Mouse (Mus musculus) left cerebral cortex, adult 8-10 months (tissue): ENCODE measurements at regions not wholly inside any gene's neighbourhood (a gene's known extent, or its start where the extent isn't known, plus 50 kb on each side); places are given as distances from the start of the nearest gene placed in this dataset.
A peak's percentile ranks its signal among the peaks of the same experiment; 100 is the strongest.
"Not testable (repeated sequence)": the region's sequence is repeated elsewhere in the genome, so short reads cannot be mapped to it uniquely, and the experiment has no call there.

Experiments used
- DNase-seq, 2 experiments: peaks; one replicate each; pipeline ENCODE4 v3.0.0; 2022; ENCODE audit warnings: low spot score in 2 of 2

DNA sequence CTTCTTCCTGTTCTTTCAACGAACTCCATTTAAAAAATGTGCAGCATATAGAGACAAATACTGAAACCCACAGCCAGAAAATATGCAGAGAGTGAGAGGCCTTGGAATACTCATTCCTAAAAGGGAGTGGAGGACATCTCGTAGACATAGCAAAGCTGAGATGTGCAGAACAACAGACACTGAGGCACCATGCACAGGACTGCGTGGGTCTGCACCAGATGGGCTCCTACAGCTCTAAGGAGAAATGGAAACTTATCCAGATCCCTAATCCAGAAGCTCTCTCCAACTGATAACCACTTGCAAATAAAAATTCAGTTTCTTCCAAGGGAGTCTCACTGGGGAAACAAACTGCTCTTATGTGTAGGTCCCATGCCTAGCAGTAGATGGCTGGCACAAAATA, 101.6 kb downstream of the Slc25a24 start:
- DNase-seq = peak in 1 of 2 experiments; percentile 15

DNA sequence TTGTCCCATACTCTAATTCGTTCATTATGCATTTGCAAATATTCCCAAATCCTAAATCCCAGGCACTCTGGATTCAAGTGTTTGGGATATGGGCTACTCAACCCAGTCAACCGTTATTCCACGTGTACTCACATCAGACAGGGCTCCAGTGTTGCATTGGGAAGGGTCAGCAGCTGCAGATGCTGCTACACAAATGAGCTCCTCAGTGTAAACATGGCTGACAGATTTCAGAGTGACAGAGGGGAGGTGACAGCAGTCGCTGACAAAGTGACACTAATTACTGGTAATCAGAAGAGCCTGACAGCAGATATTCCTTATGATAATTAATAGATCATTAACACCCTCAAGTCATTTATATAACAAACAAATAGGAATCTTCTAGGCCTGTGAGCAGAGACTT, 106.2 kb upstream of the Vav3 start:
- DNase-seq = no peak

DNA sequence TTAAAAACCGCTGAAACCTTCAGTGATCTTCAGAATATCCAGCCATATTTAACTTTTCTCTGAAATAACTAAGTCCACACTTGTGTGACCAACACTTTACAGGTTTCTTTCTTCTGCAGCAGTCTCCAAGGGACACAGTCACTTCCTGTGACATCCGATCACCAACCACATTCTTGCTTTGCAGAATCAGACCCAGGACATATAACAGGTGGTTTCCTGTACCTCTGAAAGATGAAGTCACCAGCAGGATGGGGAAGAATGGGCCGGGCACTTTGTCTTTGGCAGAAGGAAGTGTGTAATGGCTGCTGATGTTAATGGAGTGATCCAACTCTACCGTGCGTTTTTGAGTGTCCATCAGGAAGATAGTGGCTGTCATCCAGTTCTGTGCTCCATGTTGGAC, 103.5 kb upstream of the Vav3 start:
- DNase-seq = no peak

DNA sequence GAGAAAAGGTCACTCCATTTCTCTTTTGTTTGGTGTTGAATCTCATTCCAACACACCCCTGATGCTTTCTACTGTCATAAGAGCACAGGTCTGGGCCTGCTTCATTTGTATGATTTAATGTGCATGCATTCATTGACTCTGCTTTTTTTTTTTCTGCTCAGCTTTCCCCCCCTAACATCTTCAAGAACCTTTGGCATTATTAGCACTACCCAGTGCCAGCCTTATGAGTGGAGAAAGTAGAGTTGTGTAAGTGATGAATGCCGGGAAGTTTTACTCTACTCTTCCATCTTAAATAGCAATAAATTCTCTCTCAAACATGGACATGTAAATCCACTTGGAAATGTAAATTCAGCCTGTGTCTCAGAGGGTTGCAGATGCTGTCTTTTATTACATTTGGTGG, 97.0 kb upstream of the Vav3 start:
- no peak for DNase-seq

DNA sequence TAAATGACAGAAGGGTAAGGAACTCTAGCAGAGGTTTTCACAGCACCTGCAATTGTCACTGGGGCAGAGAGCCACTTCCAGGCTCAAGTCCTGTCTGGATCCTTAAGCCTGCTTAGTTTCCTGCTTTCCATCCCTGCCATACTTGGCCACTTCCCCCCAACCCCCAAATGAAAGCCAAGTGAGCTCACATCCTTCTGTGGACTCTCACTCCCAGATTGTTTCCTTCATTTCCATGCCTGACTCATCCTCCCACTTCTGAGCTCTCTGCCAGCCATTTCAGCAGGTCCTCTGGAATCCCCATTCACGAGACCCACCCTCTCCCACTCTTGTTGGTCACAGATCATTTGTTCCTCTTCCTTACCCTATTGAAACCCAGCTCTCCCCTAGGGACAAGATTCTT, 91.7 kb upstream of the Vav3 start:
- DNase-seq = peak in 1 of 2 experiments; percentile 41

DNA sequence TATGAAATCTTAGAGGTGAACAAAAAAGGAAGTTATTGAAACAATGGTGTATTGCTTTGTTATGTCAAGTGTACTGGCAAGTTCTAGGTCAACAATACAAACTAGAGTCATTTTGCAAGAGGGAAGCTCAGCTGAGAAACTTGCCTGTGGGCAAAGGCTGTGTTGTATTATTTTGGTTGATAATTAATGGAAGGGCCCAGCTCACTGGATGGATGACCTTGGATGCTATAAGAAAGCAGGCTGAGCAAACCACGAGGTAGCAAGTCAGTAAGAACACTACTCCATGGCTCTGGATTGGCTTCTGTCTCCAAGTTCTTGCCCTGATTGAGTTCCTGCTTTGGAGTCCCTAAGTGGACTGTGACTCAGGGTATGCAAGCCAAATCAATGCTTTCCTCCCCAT, 91.1 kb upstream of the Vav3 start:
- DNase-seq = no peak

DNA sequence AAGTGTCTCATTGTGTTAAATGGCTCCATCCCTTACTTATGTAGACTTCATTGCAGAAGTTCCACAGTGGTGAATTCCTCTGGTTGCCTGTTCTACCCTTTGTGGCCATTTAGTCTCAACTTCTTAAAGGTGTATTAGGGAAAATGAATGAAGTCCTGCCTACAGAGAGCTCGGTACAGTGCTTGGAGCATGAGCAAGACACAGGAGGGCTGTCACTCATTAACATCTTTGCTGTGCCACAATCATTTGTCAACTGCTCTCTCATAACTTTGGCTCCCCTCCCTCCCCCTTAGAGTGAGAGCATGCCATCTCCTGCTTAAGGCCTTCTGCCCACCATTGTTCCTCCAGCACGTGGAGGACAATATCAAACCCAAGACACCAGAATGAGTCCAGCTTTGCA, 90.5 kb upstream of the Vav3 start:
- no peak for DNase-seq

DNA sequence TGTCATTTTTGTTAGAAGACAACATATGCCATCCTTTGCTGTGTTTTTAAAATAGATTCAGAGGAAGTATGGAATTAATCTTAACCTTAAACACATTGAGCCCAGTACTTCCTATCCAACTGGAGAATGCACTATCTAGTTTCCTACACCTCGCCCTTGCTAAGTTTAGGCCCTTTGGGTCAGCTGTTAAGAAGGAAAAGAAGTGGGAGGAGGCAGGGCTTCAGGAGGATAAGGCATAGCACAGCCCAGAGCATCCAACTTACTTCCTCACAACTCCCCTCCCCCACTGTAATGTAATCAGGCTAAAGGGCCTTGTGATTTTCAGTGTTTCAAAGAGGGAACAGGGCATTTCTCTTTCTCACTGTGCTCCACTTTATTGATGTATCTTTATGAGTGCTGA, 88.7 kb upstream of the Vav3 start:
- DNase-seq = no peak

DNA sequence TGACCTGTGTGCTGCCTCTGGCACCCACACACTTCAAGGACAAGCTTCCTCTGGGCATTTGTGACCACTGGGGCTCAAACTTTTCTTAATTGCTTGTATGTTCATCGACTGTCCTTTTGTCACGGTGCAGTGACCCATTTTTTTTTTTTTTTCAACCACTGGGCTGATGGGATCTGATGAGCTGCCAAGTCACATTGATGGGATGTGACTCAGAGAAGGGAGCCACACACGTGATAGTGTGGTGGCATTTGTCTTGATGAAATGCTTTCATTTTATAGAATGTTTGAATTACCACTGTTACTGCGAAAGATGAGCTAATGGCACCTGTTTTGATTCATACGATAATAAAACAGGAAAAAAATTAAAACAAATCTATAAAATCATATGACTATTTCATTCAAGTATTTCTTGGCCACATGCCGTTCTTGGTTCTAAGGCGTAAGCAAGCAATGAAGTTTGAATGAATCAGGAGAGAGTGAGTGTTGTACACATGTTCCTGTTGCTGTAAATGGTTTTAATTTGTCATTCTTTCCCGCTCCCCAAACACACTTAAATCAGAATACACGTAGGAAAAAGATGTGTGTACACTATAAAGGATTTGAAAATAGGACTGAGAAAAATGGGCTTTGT, 86.3 kb upstream of the Vav3 start:
- no peak for DNase-seq

DNA sequence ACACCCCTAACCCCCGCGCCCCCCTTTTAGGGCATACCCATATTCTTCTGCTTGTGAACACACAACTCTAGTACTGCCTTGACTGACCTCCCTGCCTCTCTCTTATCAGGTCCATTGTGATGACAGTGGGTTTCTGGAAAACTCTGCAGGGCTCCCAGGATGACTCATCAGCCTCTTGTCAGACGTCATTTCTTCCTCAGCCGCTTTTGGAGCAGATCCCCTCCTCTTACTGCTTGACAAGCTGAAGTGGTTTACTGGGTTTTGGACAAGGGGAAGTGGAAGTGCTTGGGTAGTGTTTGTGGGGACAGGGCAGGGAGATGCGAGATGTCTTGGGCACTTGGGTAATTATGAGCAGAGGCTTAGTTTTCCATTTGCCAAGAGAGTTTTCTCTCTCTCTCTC, 85.5 kb upstream of the Vav3 start:
- no peak for DNase-seq

DNA sequence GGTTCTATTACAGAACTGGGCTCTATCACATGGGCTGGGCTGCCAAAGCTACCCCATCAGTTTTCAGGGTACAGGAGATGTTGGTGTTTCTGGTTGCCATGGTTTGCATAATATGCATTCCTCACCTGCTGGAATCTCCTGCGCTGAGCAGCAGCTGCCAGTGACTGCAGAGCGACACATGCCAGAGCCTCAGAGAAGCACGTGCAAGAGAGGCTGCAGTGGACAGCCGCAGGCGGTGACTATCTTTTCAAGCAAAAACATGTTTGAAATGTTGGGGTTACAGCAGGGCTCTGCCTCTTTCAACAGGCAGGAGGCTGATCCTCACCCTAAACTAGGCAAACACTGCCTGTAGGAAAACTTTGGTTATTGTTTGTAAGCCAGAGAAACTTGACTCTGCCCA, 83.7 kb upstream of the Vav3 start:
- no peak for DNase-seq

DNA sequence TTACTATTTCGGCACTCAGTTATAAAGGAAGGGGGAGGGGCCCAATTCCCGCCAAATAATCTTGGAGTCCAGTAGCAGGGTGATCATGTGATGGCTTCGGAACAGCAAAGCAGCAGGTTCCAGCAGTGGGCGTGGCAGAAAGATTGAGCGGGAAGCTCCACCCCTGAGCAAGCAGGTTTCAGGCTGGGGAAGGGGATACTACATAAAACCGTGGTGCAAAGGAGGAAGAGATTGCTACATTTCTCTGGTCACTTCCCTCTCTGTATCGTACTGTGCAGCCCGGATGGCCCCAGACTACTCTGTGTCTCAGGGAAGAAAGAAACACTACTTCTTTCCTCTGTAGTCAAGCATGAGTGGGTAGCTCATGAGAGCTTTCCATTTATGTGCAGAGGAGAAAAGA, 73.5 kb upstream of the Vav3 start:
- not testable (repeated sequence) for DNase-seq

DNA sequence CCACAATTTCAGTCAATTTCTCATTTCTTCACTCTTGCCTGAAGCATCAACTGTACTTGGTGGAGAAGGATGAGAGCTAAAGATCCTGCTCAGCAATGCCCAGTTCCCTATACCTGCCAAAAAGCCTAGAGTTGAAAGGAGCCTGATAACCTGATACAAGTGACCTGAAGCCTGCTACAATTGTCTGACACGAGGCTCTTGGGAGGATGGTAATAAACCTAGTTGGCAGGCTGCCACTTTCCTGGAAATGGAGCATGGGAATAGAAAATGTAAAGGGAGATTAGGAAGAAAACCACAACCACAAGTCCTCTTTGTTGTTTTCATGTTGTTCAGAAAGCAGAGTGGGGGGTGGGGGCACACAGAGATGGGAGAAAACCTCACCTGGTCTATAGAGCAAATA, 69.7 kb upstream of the Vav3 start:
- no peak for DNase-seq

DNA sequence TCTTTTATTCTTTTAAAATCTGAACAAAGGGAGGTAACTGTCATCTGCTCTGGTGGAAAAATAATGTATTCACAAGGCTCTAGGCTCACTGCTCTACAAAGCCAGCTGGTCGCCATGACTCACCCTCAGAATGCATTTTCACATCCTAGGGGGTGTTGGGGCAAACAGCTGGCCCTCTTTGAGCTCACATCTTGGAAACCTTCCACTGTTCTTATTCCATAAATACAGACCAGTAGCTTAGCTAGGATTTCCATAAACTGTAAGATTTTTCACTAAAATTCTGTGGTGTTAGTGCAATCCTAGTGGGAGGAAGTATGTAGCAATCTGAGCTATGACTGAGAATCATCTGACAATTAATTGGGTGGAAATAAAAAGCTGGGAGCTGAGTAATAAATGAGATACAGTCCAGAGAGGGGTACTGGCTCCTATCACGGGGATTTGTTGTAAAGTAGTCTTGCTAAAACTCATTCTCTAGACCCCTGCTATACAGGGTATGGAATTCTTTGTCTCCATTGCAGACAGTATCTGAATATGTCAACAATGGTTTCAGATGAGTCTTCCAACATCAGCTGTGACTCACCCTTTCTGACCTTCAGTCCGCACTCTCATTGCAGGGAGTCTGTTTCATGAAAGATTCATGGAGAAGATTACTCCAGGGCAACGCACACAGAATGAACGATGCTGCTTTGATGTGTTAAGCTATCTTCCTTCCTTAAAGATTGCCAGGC, 67.2 kb upstream of the Vav3 start:
- peak in 1 of 2 experiments; percentile 77 for DNase-seq

DNA sequence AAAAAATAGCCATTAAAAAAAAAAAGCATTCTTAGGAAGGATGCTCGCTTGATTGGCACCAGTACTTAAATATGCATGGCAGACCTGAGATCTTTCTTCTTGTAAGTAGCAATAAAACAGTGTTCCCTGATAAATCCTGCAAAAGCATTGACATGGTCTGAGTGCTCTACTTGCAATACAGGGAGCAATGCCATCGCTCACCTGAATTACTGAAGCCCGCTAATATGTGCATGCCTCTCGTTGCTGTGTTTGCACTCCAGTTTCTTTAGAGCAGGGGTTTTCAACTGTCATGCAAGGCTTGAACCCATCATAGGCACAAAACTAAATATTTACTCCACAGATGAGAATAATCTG, 66.7 kb upstream of the Vav3 start:
- no peak for DNase-seq

DNA sequence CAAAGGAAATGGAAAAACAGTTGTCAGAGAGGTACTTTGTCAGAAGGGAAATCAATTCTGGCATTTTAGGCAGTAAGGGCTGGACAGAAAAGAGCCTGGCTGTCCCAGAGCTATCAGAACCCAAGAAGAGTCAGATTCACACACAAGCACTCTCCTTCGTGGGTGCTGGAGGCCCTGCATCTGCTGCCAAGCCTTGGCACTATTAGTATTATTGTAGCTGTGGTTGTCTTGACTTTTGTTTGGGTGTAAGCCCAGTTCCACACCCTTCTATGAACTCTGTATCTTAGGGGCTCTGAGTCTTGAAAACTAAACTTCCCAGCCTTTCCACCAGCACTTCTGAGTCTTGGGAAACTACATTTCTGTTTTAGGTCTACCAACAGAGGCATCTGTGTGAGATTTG, 61.4 kb upstream of the Vav3 start:
- no peak for DNase-seq

DNA sequence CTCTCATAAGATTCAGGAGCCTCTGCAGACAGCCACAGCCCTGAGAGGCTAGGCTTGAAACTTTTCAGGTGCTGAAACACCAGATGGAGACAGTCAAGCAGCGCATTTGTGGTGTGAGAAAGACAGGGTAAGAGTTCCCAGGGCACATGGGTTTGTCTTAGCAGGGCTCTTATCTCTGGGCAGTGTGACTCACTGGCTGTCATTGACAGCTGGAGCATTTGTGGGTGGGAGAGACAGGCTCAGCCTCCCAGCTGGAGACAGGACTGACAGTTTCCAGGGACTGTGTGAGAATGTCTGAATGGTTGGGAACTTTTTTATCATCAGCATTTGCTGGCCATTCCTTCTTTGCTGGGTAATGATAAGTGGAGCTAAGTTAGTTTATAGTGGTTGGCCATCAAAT, 53.9 kb upstream of the Vav3 start:
- DNase-seq = no peak
